Mouse (Mus musculus) T-helper 2 cell (primary cell): ENCODE results near the gene Btbd16.

Experiments
- in situ Hi-C: fragments of 300-600 bp; cut with MboI, MseI; formaldehyde crosslinking; loops from one replicate; pipeline ENCODE4 v1.15.1; 2025; ENCODE audit warnings: high pct_unique_total_duplicates

The Btbd16 gene

GRCm38 (mm10) chr7:130815601-130816000, 41.7 kb downstream of the Btbd16 start:
- in situ Hi-C loops = no loop called here

GRCm38 (mm10) chr7:130816243-130816642, 42.4 kb downstream of the Btbd16 start:
- in situ Hi-C loops = no loop called here

- in situ Hi-C loops = no loop called here
These were observed 44.9 kb downstream of the Btbd16 start for GRCm38 (mm10) chr7:130818813-130819212.

GRCm38 (mm10) chr7:130819624-130820023, 45.8 kb downstream of the Btbd16 start:
- in situ Hi-C loops = loop anchor here (5.0 kb wide), 1 partner anchor 47 kb away; the partner anchor contains the start of gene Btbd16

- in situ Hi-C loops = loop anchor here (5.0 kb wide), 1 partner anchor 52 kb away; the partner anchor contains the start of gene Btbd16
These were observed 50.1 kb downstream of the Btbd16 start for GRCm38 (mm10) chr7:130823992-130824391.

- in situ Hi-C loops = no loop called here
These were observed 52.5 kb downstream of the Btbd16 start for GRCm38 (mm10) chr7:130826343-130826742.

GRCm38 (mm10) chr7:130827431-130827830, 53.6 kb downstream of the Btbd16 start:
- in situ Hi-C loops = no loop called here

- in situ Hi-C loops = no loop called here
These were observed 54.1 kb downstream of the Btbd16 start for GRCm38 (mm10) chr7:130827844-130828403.

GRCm38 (mm10) chr7:130828475-130828874, 54.6 kb downstream of the Btbd16 start:
- in situ Hi-C loops = no loop called here

GRCm38 (mm10) chr7:130831586-130831985, 57.7 kb downstream of the Btbd16 start:
- in situ Hi-C loops = no loop called here

GRCm38 (mm10) chr7:130834299-130834698, 60.4 kb downstream of the Btbd16 start:
- in situ Hi-C loops = no loop called here

- in situ Hi-C loops = no loop called here
These were observed 61.3 kb downstream of the Btbd16 start for GRCm38 (mm10) chr7:130834958-130835861.

- in situ Hi-C loops = no loop called here
These were observed 62.2 kb downstream of the Btbd16 start for GRCm38 (mm10) chr7:130836066-130836465.

GRCm38 (mm10) chr7:130837941-130838657, 64.2 kb downstream of the Btbd16 start:
- in situ Hi-C loops = no loop called here

- in situ Hi-C loops = no loop called here
These were observed 64.8 kb downstream of the Btbd16 start for GRCm38 (mm10) chr7:130838658-130839025.

GRCm38 (mm10) chr7:130839380-130840100, 65.7 kb downstream of the Btbd16 start:
- in situ Hi-C loops = no loop called here

GRCm38 (mm10) chr7:130847164-130847718, 73.4 kb downstream of the Btbd16 start:
- in situ Hi-C loops = no loop called here

GRCm38 (mm10) chr7:130854684-130855292, 80.9 kb downstream of the Btbd16 start:
- in situ Hi-C loops = no loop called here

- in situ Hi-C loops = no loop called here
These were observed 81.8 kb downstream of the Btbd16 start for GRCm38 (mm10) chr7:130855681-130856080.

- in situ Hi-C loops = no loop called here
These were observed 84.1 kb downstream of the Btbd16 start for GRCm38 (mm10) chr7:130857973-130858372.

GRCm38 (mm10) chr7:130859926-130860325, 86.1 kb downstream of the Btbd16 start:
- in situ Hi-C loops = no loop called here
